Mouse (Mus musculus) E14TG2a.4 (cell line): ENCODE data around the gene Tsr3.

Source experiments
- CTCF ChIP-seq: conservative IDR thresholded peaks from 2 replicates; pipeline ENCODE4 v1.5.1; 2014; ENCODE audit warnings: low read length
- POU5F1 ChIP-seq: IDR thresholded peaks from 2 replicates; pipeline ENCODE4 v1.6.1; 2014; ENCODE audit warnings: low read length, borderline replicate concordance

GRCm38 (mm10) chr17:25272951-25273705 lies 33.2 kb downstream of the Tsr3 start:
- TF ChIP-seq CTCF (no peak), POU5F1 (no peak)
